Mouse (Mus musculus) heart, embryonic 16.5 days (tissue): Measurements from ENCODE around the gene Tomm20l. TPM values are rescaled to one million over a fixed set of nuclear protein-coding genes. Genes with fewer than 3 reads are reported as not detected.

Experiments used
- ATAC-seq: fragments of 200-750 bp; cut with Nextera tagmentation; replicated peaks from 2 replicates; pipeline ENCODE4 v1.8.0; 2017; ENCODE audit warnings: moderate number of reproducible peaks; ENCODE audit not compliant: insufficient read depth, low FRiP score; ENCODE audit errors: extremely low read depth
- H3K27ac ChIP-seq: fragments of 300-500 bp; sonication (generic); 2 replicates; pipeline ENCODE4 v1.5.1; 2014; ENCODE audit warnings: mild to moderate bottlenecking, low read length, control low read depth, moderate library complexity
- H3K27me3 ChIP-seq: fragments of 300-500 bp; sonication (generic); 2 replicates; pipeline ENCODE4 v1.6.1; 2014; ENCODE audit warnings: low read length, mixed read lengths; ENCODE audit not compliant: control insufficient read depth, insufficient read depth
- H3K36me3 ChIP-seq: fragments of 300-500 bp; sonication (generic); 2 replicates; pipeline ENCODE4 v1.6.1; 2014; ENCODE audit not compliant: control insufficient read depth, insufficient read depth
- H3K4me1 ChIP-seq: fragments of 300-500 bp; sonication (generic); 2 replicates; pipeline ENCODE4 v1.6.1; 2014; ENCODE audit warnings: low read length, mixed read lengths; ENCODE audit not compliant: control insufficient read depth, insufficient read depth
- H3K4me2 ChIP-seq: fragments of 300-500 bp; sonication (generic); 2 replicates; pipeline ENCODE4 v1.6.1; 2014; ENCODE audit warnings: low read depth, mild to moderate bottlenecking, control low read depth, low read length
- H3K4me3 ChIP-seq: fragments of 300-500 bp; sonication (generic); 2 replicates; pipeline ENCODE4 v1.5.1; 2014; ENCODE audit warnings: mild to moderate bottlenecking, control low read depth, low read length
- H3K9ac ChIP-seq: fragments of 300-500 bp; sonication (generic); 2 replicates; pipeline ENCODE4 v1.6.1; 2014; ENCODE audit warnings: low read length, control low read depth
- H3K9me3 ChIP-seq: fragments of 300-500 bp; sonication (generic); replicated peaks from 2 replicates; pipeline ENCODE4 v1.6.1; 2016; ENCODE audit warnings: low read length; ENCODE audit not compliant: control insufficient read depth
- WGBS: fragments of 180-500 bp; shearing (Covaris S2); extraction: QIAGEN DNeasy Blood & Tissue Kit; methylation state at CpG from one replicate; pipeline ENCODE4 v1.1.7; 2014; 5-methylcytosine and 5-hydroxymethylcytosine counted together
- polyA plus RNA-seq: library from polyadenylated mRNA; unstranded; fragments of >200 nt; fragmentation: Nextera tagmentation; extraction: Ambion mirVana; gene quantifications from 2 replicates; pipeline ENCODE4 v1.2.1, GENCODE M21; 2015

Gene Tomm20l
- polyA plus RNA-seq, 1 experiment from 2014 or later, result not detected

- Histone ChIP-seq H3K4me3 (no peak overlapping the region), H3K9me3 (no peaks in the 10 kb centered on the region), H3K9ac (no peak overlapping the region), H3K4me1 (no peaks in the 10 kb centered on the region), H3K27ac (no peak overlapping the region), H3K27me3 (no peaks in the 10 kb centered on the region), H3K4me2 (no peak overlapping the region), H3K36me3 (peaks cover 42% of the 10 kb centered on the region)
- ATAC-seq, result no peak
- WGBS, result 71% methylated on average over 3 of the region's 3 CpGs
Observed at GRCm38 (mm10) chr12:71147641-71148040, 36.4 kb downstream of the Tomm20l start.

- no peak overlapping the region for H3K27ac ChIP-seq
- no peak overlapping the region for H3K4me3 ChIP-seq
- no peak overlapping the region for H3K4me2 ChIP-seq
- ATAC-seq, result no peak
- no peak overlapping the region for H3K9ac ChIP-seq
- H3K36me3 ChIP-seq, result peaks cover 44% of the 10 kb centered on the region
- no peaks in the 10 kb centered on the region for H3K4me1 ChIP-seq
- H3K9me3 ChIP-seq, result no peaks in the 10 kb centered on the region
- WGBS, result 95% methylated on average over 9 of the region's 9 CpGs
- no peaks in the 10 kb centered on the region for H3K27me3 ChIP-seq
Observed at GRCm38 (mm10) chr12:71148801-71149200, 37.6 kb downstream of the Tomm20l start.

GRCm38 (mm10) chr12:71149456-71149855, 38.2 kb downstream of the Tomm20l start:
- no peaks in the 10 kb centered on the region for H3K4me1 ChIP-seq
- no peak overlapping the region for H3K9ac ChIP-seq
- H3K4me3 ChIP-seq, result no peak overlapping the region
- no peak for ATAC-seq
- H3K36me3 ChIP-seq, result peaks cover 44% of the 10 kb centered on the region
- no peak overlapping the region for H3K27ac ChIP-seq
- no peaks in the 10 kb centered on the region for H3K27me3 ChIP-seq
- WGBS, result 82% methylated on average over 6 of the region's 6 CpGs
- H3K9me3 ChIP-seq, result no peaks in the 10 kb centered on the region
- no peak overlapping the region for H3K4me2 ChIP-seq

- Histone ChIP-seq H3K36me3 (peaks cover 50% of the 10 kb centered on the region), H3K4me3 (no peak overlapping the region)
Observed at GRCm38 (mm10) chr12:71150167-71150566, 38.9 kb downstream of the Tomm20l start.

GRCm38 (mm10) chr12:71154979-71155378, 43.8 kb downstream of the Tomm20l start:
- no peak overlapping the region for H3K4me2 ChIP-seq
- no peak overlapping the region for H3K4me3 ChIP-seq
- H3K36me3 ChIP-seq, result peaks cover 49% of the 10 kb centered on the region
- 90% methylated on average over 6 of the region's 6 CpGs for WGBS
- H3K27ac ChIP-seq, result no peak overlapping the region
- no peak overlapping the region for H3K9ac ChIP-seq
- no peak for ATAC-seq
- no peaks in the 10 kb centered on the region for H3K27me3 ChIP-seq
- no peaks in the 10 kb centered on the region for H3K9me3 ChIP-seq
- H3K4me1 ChIP-seq, result no peaks in the 10 kb centered on the region

More at GRCm38 (mm10) chr12:71150167-71150566, 38.9 kb downstream of the Tomm20l start:
- H3K27ac ChIP-seq, result no peak overlapping the region
- H3K4me2 ChIP-seq, result no peak overlapping the region
- H3K9me3 ChIP-seq, result no peaks in the 10 kb centered on the region
- H3K27me3 ChIP-seq, result no peaks in the 10 kb centered on the region
- no peak for ATAC-seq
- 92% methylated on average over 8 of the region's 8 CpGs for WGBS
- H3K9ac ChIP-seq, result no peak overlapping the region
- no peaks in the 10 kb centered on the region for H3K4me1 ChIP-seq

GRCm38 (mm10) chr12:71157974-71158373, 46.7 kb downstream of the Tomm20l start:
- Histone ChIP-seq H3K9ac (no peak overlapping the region), H3K36me3 (peaks cover 42% of the 10 kb centered on the region), H3K27ac (no peak overlapping the region), H3K4me1 (no peaks in the 10 kb centered on the region), H3K27me3 (no peaks in the 10 kb centered on the region), H3K9me3 (no peaks in the 10 kb centered on the region), H3K4me3 (no peak overlapping the region), H3K4me2 (no peak overlapping the region)
- WGBS, result 83% methylated on average over 6 of the region's 6 CpGs
- no peak for ATAC-seq

- no peaks in the 10 kb centered on the region for H3K4me1 ChIP-seq
- no peak for ATAC-seq
- H3K9ac ChIP-seq, result no peak overlapping the region
- WGBS, result 88% methylated on average over 9 of the region's 9 CpGs
- no peaks in the 10 kb centered on the region for H3K9me3 ChIP-seq
- no peak overlapping the region for H3K4me2 ChIP-seq
- H3K27me3 ChIP-seq, result no peaks in the 10 kb centered on the region
- H3K27ac ChIP-seq, result no peak overlapping the region
- H3K36me3 ChIP-seq, result peaks cover 34% of the 10 kb centered on the region
- no peak overlapping the region for H3K4me3 ChIP-seq
Observed at GRCm38 (mm10) chr12:71164410-71164809, 53.2 kb downstream of the Tomm20l start.

GRCm38 (mm10) chr12:71169911-71170310, 58.7 kb downstream of the Tomm20l start:
- H3K9ac ChIP-seq, result no peak overlapping the region
- H3K36me3 ChIP-seq, result peaks cover 34% of the 10 kb centered on the region
- H3K9me3 ChIP-seq, result no peaks in the 10 kb centered on the region
- H3K4me3 ChIP-seq, result no peak overlapping the region
- no peak overlapping the region for H3K4me2 ChIP-seq
- H3K27ac ChIP-seq, result no peak overlapping the region
- WGBS, result 79% methylated on average over 1 of the region's 1 CpGs
- no peaks in the 10 kb centered on the region for H3K4me1 ChIP-seq
- ATAC-seq, result no peak
- no peaks in the 10 kb centered on the region for H3K27me3 ChIP-seq
